14 mouse cellular contexts compared by ENCODE assay signal in genomic region chr19:44676555-44677120, GRCm38 (mm10).
DNase-seq lines count a peak whose midpoint lies in the region.
"Had no signal": no experiment of that assay in that cellular context is flagged by ENCODE, and none has a peak within 500 bp of the region (broad histone marks: within the 10 kb centered on the region; RNA-seq: fewer than 3 reads in every experiment).

No protein-coding gene starts in this region.

- H3K27ac ChIP-seq in limb, embryonic 10.5 days, result no peak overlapping the region
- H3K27ac ChIP-seq: liver, embryonic 13.5 days had no signal

- H3K9me3 ChIP-seq in limb, embryonic 10.5 days (replicated peaks), result no peaks in the 10 kb centered on the region
- H3K9me3 ChIP-seq: liver, embryonic 13.5 days had no signal

- 5% methylated on average over 12 of the region's 12 CpGs for WGBS in limb, embryonic 10.5 days

- DNase-seq in cerebellum, postnatal 10 days, result peak; percentile 54 to 73
- no peak for DNase-seq in cerebellum, postnatal 36 days
- peak; percentile 88 for DNase-seq in retina, postnatal 1 day
- no peak for DNase-seq in retina, embryonic 14.5 days (ENCODE audit: low spot score)
- DNase-seq in kidney, adult 18-20 months, result peak; percentile 12
- DNase-seq in limb, embryonic 10.5 days (ENCODE audit: low spot score), result no peak
- DNase-seq in thymus, postnatal 0 days (ENCODE audit: low spot score), result no peak
- DNase-seq in spleen, adult 18-20 months, result no peak
- DNase-seq: adrenal gland, adult 2 months; cerebellum, adult 18-20 months; heart, adult 18-20 months; layer of hippocampus, postnatal 36 days; liver, embryonic 13.5 days; thymus, postnatal 4 days had no signal

- peaks cover 100% of the 10 kb centered on the region for H3K27me3 ChIP-seq in limb, embryonic 10.5 days (ENCODE audit: low read depth, poor library complexity, severe bottlenecking)

- peaks cover 29% of the 10 kb centered on the region for H3K4me1 ChIP-seq in limb, embryonic 10.5 days

- H3K36me3 ChIP-seq in limb, embryonic 10.5 days, result no peaks in the 10 kb centered on the region
- H3K36me3 ChIP-seq: liver, embryonic 13.5 days had no signal

- H3K4me3 ChIP-seq in limb, embryonic 10.5 days, result 0 out of 2 replicates have a peak overlapping the region, but pooled peaks have one; percentile 2
- H3K4me3 ChIP-seq: liver, embryonic 13.5 days had no signal

Comparison
In these comparisons a context has a peak if more than half of its experiments do, and no peak if none do; other contexts are left out.
1. DNase-seq: peak in cerebellum, postnatal 10 days (2 of 2), retina, postnatal 1 day (single experiment) and kidney, adult 18-20 months (single experiment); none in cerebellum, postnatal 36 days (0 of 2), retina, embryonic 14.5 days (single experiment), limb, embryonic 10.5 days (single experiment), thymus, postnatal 0 days (single experiment) and spleen, adult 18-20 months (0 of 2).